Mouse (Mus musculus): ENCODE measurements around the gene Edar. TPM values are rescaled to one million over a fixed set of nuclear protein-coding genes. Genes with fewer than 3 reads are reported as not detected.
A peak's percentile ranks its signal among the peaks of the same experiment; 100 is the strongest.
"Not testable (repeated sequence)": the region's sequence is repeated elsewhere in the genome, so short reads cannot be mapped to it uniquely, and the experiment has no call there.

Edar gene
- polyA plus RNA-seq (2016; fragmentation: Nextera tagmentation; extraction: Ambion mirVana) = 0.53 and 0.62 TPM in 2 replicates

GRCm38 (mm10) chr10:58675533-58675932 lies at the start of gene Edar:
Gene Edar, minus strand, starts transcription at chr10:58675654.
- WGBS = 3% methylated on average over 20 of the region's 20 CpGs
- Histone ChIP-seq H3K36me3 (replicated peaks) (no peaks in the 10 kb centered on the region), H3K27ac (0 out of 2 replicates have a peak within 1 kb of the TSS, but pooled peaks have one; percentile 35), H3K4me3 (peak within 1 kb of the TSS; percentile 49), H3K27me3 (ENCODE audit: poor library complexity, severe bottlenecking) (peaks cover 51% of the 10 kb centered on the region), H3K9me3 (no peaks in the 10 kb centered on the region), H3K4me1 (peaks cover 39% of the 10 kb centered on the region)
- peak; percentile 83 for DNase-seq (ENCODE audit: extremely low spot score, low spot score)

DNA sequence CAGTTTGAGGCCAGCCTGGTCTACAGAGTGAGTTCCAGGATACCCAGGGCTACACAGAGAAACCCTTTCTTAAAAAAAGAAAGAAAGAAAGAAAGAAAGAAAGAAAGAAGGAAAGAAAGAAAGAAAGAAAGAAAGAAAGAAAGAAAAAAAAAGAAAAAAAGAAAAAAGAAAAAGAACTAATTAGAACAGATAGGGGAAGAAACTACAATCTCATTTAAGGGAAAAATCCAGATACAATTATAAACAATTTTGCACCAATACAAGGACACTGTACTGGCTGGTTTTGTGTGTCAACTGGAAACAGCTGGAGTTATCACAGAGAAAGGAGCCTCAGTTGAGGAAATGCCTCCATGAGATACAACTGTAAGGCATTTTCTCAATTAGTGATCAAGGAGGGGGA lies 42.7 kb upstream of the Edar start, which contains the start of gene Gm17542:
Gene Gm17542 (minus strand): TSS at position 101 of the 400 bp plus-strand sequence.
- not testable (repeated sequence) for H3K27ac ChIP-seq; H3K27me3 ChIP-seq (ENCODE audit: poor library complexity, severe bottlenecking); H3K9me3 ChIP-seq; DNase-seq (ENCODE audit: extremely low spot score, low spot score); H3K4me3 ChIP-seq; H3K36me3 ChIP-seq (replicated peaks)
- H3K4me1 ChIP-seq = peaks cover 14% of the 10 kb centered on the region

DNA sequence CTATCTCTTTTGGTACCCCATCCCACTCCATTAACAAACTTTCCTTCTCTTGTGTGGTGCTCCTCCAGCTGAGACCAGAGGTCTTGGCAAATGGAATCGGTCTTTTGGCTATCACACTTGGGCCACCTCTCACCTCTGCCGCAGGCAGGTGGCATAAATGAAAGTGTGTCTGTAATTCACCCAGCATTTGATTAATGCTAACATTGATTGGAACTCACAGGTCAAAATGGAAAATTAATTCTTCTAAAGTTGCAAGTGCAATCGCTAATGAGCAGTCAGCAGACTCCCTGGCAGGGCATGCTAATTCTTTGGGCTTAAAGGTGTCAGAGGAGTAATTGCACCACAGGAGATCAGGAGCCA lies 39.3 kb upstream of the Edar start:
- no peak overlapping the region for H3K4me3 ChIP-seq
- H3K9me3 ChIP-seq = 0 out of 2 replicates have a peak, but pooled peaks cover 3% of the 10 kb centered on the region
- 73% methylated on average over 3 of the region's 3 CpGs for WGBS
- H3K36me3 ChIP-seq (replicated peaks) = no peaks in the 10 kb centered on the region
- H3K27me3 ChIP-seq (ENCODE audit: poor library complexity, severe bottlenecking) = no peaks in the 10 kb centered on the region
- H3K4me1 ChIP-seq = peaks cover 14% of the 10 kb centered on the region
- H3K27ac ChIP-seq = peak overlapping the region; percentile 44; the same call in 1 of the 2 replicates
- DNase-seq (ENCODE audit: extremely low spot score, low spot score) = no peak

- no peaks in the 10 kb centered on the region for H3K36me3 ChIP-seq (replicated peaks)
- H3K27me3 ChIP-seq (ENCODE audit: poor library complexity, severe bottlenecking) = no peaks in the 10 kb centered on the region
- H3K27ac ChIP-seq = peak overlapping the region; percentile 44
- H3K4me3 ChIP-seq = peak overlapping the region; percentile 20; the same call in 1 of the 2 replicates
- WGBS = 54% methylated on average over 24 of the region's 24 CpGs
- DNase-seq (ENCODE audit: extremely low spot score, low spot score) = no peak
- H3K4me1 ChIP-seq = peaks cover 14% of the 10 kb centered on the region
- H3K9me3 ChIP-seq = 0 out of 2 replicates have a peak, but pooled peaks cover 3% of the 10 kb centered on the region
These were observed 38.7 kb upstream of the Edar start for GRCm38 (mm10) chr10:58713855-58714788.

- Histone ChIP-seq H3K27me3 (ENCODE audit: poor library complexity, severe bottlenecking) (no peaks in the 10 kb centered on the region), H3K4me3 (no peak overlapping the region), H3K9me3 (0 out of 2 replicates have a peak, but pooled peaks cover 3% of the 10 kb centered on the region), H3K36me3 (replicated peaks) (no peaks in the 10 kb centered on the region), H3K27ac (no peak overlapping the region), H3K4me1 (peaks cover 14% of the 10 kb centered on the region)
- no peak for DNase-seq (ENCODE audit: extremely low spot score, low spot score)
- 93% methylated on average over 7 of the region's 7 CpGs for WGBS
These were observed 37.8 kb upstream of the Edar start for GRCm38 (mm10) chr10:58713225-58713624.

- Histone ChIP-seq H3K4me1 (peaks cover 4% of the 10 kb centered on the region), H3K4me3 (no peak overlapping the region), H3K9me3 (no peaks in the 10 kb centered on the region), H3K27me3 (ENCODE audit: poor library complexity, severe bottlenecking) (no peaks in the 10 kb centered on the region), H3K36me3 (replicated peaks) (no peaks in the 10 kb centered on the region), H3K27ac (no peak overlapping the region)
- WGBS = 95% methylated on average over 4 of the region's 4 CpGs
- no peak for DNase-seq (ENCODE audit: extremely low spot score, low spot score)
These were observed 33.6 kb upstream of the Edar start for GRCm38 (mm10) chr10:58709021-58709420.

DNA sequence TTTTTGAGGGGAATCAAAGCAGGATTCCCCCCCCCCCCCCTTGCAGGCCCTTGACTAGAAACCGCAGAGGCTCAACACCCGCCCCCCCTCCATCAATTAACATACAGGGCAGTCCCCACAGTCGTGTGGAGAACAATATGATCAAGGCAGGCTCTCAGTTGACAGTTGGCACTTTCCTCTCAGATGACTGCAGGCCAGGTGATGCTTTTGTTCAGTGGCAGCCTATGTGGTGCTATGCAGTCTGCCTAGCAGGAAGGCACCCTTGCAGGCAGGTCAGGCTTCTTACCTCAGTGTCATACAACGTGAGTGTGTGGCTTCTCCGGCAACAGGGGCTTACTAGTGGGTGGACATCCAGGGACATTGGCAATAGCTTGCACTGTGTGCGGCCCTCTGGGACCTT lies 25.1 kb upstream of the Edar start:
- no peak for DNase-seq (ENCODE audit: extremely low spot score, low spot score)
- Histone ChIP-seq H3K27ac (no peak overlapping the region), H3K4me1 (peaks cover 8% of the 10 kb centered on the region), H3K36me3 (replicated peaks) (no peaks in the 10 kb centered on the region), H3K4me3 (no peak overlapping the region), H3K27me3 (ENCODE audit: poor library complexity, severe bottlenecking) (no peaks in the 10 kb centered on the region), H3K9me3 (no peaks in the 10 kb centered on the region)
- WGBS = 48% methylated on average over 6 of the region's 6 CpGs

- 59% methylated on average over 4 of the region's 4 CpGs for WGBS
- Histone ChIP-seq H3K9me3 (no peaks in the 10 kb centered on the region), H3K4me1 (peaks cover 8% of the 10 kb centered on the region), H3K36me3 (replicated peaks) (no peaks in the 10 kb centered on the region), H3K27ac (no peak overlapping the region), H3K4me3 (no peak overlapping the region), H3K27me3 (ENCODE audit: poor library complexity, severe bottlenecking) (no peaks in the 10 kb centered on the region)
- no peak for DNase-seq (ENCODE audit: extremely low spot score, low spot score)
These were observed 24.7 kb upstream of the Edar start for GRCm38 (mm10) chr10:58700160-58700559.

GRCm38 (mm10) chr10:58698955-58699354 lies 23.5 kb upstream of the Edar start:
- peaks cover 12% of the 10 kb centered on the region for H3K4me1 ChIP-seq
- H3K27me3 ChIP-seq (ENCODE audit: poor library complexity, severe bottlenecking) = no peaks in the 10 kb centered on the region
- DNase-seq (ENCODE audit: extremely low spot score, low spot score) = no peak
- no peak overlapping the region for H3K27ac ChIP-seq
- WGBS = 83% methylated on average over 4 of the region's 4 CpGs
- H3K36me3 ChIP-seq (replicated peaks) = no peaks in the 10 kb centered on the region
- H3K9me3 ChIP-seq = no peaks in the 10 kb centered on the region
- no peak overlapping the region for H3K4me3 ChIP-seq

DNA sequence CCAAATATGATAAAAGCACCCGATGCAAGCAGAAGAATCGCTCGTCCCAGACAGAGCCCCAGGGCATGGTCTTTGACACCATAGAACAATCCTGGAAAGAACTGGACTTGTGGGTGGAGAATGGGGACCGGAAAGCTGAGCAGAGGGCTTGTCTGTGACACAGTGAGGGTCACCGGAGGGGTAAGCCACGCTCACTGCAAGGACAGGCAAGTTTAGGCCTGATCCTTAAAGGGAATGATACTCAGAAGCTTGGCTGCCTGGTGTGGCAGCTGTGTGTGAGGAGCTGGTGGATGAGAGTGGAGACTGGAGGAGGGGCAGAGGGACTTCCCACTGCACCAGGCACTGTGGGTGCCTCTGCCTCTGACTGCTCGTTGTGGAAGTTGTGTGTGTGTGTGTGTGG lies 15.6 kb upstream of the Edar start:
- no peaks in the 10 kb centered on the region for H3K27me3 ChIP-seq (ENCODE audit: poor library complexity, severe bottlenecking)
- no peak for DNase-seq (ENCODE audit: extremely low spot score, low spot score)
- H3K4me1 ChIP-seq = peaks cover 7% of the 10 kb centered on the region; the same call in 1 of the 2 replicates
- no peaks in the 10 kb centered on the region; the same call in 1 of the 2 replicates for H3K9me3 ChIP-seq
- WGBS = 76% methylated on average over 7 of the region's 7 CpGs
- H3K27ac ChIP-seq = no peak overlapping the region
- H3K4me3 ChIP-seq = no peak overlapping the region
- no peaks in the 10 kb centered on the region for H3K36me3 ChIP-seq (replicated peaks)

DNA sequence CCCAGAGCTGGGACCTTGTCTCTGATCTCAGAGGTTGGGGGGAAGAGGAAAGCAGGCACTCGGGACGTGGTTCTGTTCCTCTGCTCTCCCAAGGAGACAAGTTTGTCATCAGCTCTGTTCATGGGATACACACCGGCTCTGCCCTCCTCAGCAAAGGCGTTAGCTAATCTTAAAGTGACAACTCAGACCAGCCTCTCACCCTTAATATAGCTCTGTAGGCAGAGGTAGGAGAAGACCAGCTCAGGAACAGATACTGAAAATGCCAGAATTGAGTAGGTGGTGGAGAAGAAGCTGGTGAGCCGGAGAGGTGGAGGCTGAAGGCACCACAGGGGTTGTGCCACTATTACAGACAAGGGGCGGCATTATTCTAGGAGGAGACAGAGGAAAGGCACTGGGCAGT lies 3.8 kb upstream of the Edar start:
- 87% methylated on average over 6 of the region's 6 CpGs for WGBS
- no peak overlapping the region for H3K27ac ChIP-seq
- no peaks in the 10 kb centered on the region for H3K9me3 ChIP-seq
- no peaks in the 10 kb centered on the region for H3K36me3 ChIP-seq (replicated peaks)
- H3K27me3 ChIP-seq (ENCODE audit: poor library complexity, severe bottlenecking) = peaks cover 34% of the 10 kb centered on the region
- peaks cover 13% of the 10 kb centered on the region for H3K4me1 ChIP-seq
- no peak overlapping the region for H3K4me3 ChIP-seq
- no peak for DNase-seq (ENCODE audit: extremely low spot score, low spot score)

DNA sequence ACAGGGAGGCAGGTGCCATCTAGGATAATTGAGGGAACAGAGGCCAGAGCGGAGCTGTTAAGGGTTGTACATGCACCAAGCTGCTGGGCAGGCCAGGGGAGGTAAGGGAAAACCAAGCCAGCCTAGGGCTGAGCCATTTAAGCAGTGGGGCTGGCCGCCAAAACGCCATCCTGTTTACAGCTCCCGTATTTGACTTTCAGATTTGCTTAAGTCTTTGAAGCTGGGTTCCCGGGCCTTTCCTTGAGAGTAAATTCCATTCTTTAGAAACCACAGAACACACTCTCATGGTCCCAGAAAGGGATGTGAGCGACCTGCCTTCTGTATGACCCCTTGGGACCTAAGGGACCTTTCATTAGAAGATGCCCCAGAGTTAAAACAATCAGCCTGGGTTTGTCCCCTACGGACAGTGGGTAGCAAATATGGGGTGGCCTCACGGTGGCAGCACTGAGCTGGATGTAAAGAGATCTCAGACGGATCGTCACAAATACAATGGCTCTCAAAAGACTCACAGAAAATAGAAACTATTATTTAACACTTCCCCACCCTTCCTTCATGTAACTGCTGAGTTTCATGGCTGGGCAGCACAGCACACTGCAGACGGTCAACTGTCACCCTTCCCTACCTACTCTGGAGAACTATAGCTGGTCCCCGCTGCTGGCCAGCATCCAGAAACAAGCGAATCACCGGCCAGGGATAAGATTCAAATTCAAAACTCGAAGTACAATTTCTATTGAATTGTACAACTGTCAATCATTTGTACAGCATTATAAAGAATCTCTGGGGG lies 2.0 kb downstream of the Edar start:
- DNase-seq (ENCODE audit: extremely low spot score, low spot score) = peak; percentile 73
- 32% methylated on average over 15 of the region's 15 CpGs for WGBS
- peak overlapping the region; percentile 27 for H3K4me3 ChIP-seq
- peaks cover 60% of the 10 kb centered on the region for H3K27me3 ChIP-seq (ENCODE audit: poor library complexity, severe bottlenecking)
- H3K9me3 ChIP-seq = no peaks in the 10 kb centered on the region
- no peaks in the 10 kb centered on the region for H3K36me3 ChIP-seq (replicated peaks)
- H3K4me1 ChIP-seq = peaks cover 39% of the 10 kb centered on the region
- H3K27ac ChIP-seq = peak overlapping the region; percentile 77

All from forebrain, embryonic 10.5 days (tissue).